Mouse (Mus musculus): Measurements from ENCODE around the gene Spen. TPM values are rescaled to one million over a fixed set of nuclear protein-coding genes. Genes with fewer than 3 reads are reported as not detected.
A peak's percentile ranks its signal among the peaks of the same experiment; 100 is the strongest.

Gene Spen
- polyA plus RNA-seq, 1 experiment from 2014 or later, result 22.0 TPM

GRCm38 (mm10) chr4:141451916-141452450 lies 86.4 kb downstream of the Spen start:
- H3K36me3 ChIP-seq (ENCODE audit: control insufficient read depth, insufficient read depth, low read length), result peaks cover 6% of the 10 kb centered on the region; the same call in 1 of the 2 replicates
- no peaks in the 10 kb centered on the region for H3K9me3 ChIP-seq (ENCODE audit: control insufficient read depth, low read length)
- no peak overlapping the region for H3K4me3 ChIP-seq (ENCODE audit: low read depth, low read length)
- H3K4me2 ChIP-seq (replicated peaks; ENCODE audit: low read depth, low read length), result no peak overlapping the region
- no peak overlapping the region for H3K9ac ChIP-seq (ENCODE audit: low read depth, low read length)
- no peak overlapping the region for H3K27ac ChIP-seq (ENCODE audit: low read depth, low read length)
- H3K4me1 ChIP-seq (replicated peaks; ENCODE audit: control insufficient read depth, insufficient read depth, low read length), result no peaks in the 10 kb centered on the region
- 95% methylated on average over 9 of the region's 9 CpGs for WGBS
- no peaks in the 10 kb centered on the region for H3K27me3 ChIP-seq (ENCODE audit: control insufficient read depth, insufficient read depth, low read length)
- DNase-seq (ENCODE audit: low spot score) (no peak), ATAC-seq (ENCODE audit: low FRiP score) (no peak)

- 95% methylated on average over 2 of the region's 2 CpGs for WGBS
- ATAC-seq (ENCODE audit: low FRiP score) (no peak), DNase-seq (ENCODE audit: low spot score) (no peak)
Observed at GRCm38 (mm10) chr4:141451251-141451650, 87.1 kb downstream of the Spen start.

GRCm38 (mm10) chr4:141446211-141446610 lies 92.2 kb downstream of the Spen start:
- ATAC-seq (ENCODE audit: low FRiP score) (no peak), DNase-seq (ENCODE audit: low spot score) (no peak)
- no peak overlapping the region for H3K9ac ChIP-seq (ENCODE audit: low read depth, low read length)
- H3K4me1 ChIP-seq (replicated peaks; ENCODE audit: control insufficient read depth, insufficient read depth, low read length), result peaks cover 4% of the 10 kb centered on the region
- H3K4me2 ChIP-seq (replicated peaks; ENCODE audit: low read depth, low read length), result no peak overlapping the region
- H3K4me3 ChIP-seq (ENCODE audit: low read depth, low read length), result no peak overlapping the region
- H3K9me3 ChIP-seq (ENCODE audit: control insufficient read depth, low read length), result no peaks in the 10 kb centered on the region
- H3K27me3 ChIP-seq (ENCODE audit: control insufficient read depth, insufficient read depth, low read length), result no peaks in the 10 kb centered on the region
- H3K36me3 ChIP-seq (ENCODE audit: control insufficient read depth, insufficient read depth, low read length), result peaks cover 4% of the 10 kb centered on the region; the same call in 1 of the 2 replicates
- 75% methylated on average over 7 of the region's 7 CpGs for WGBS
- H3K27ac ChIP-seq (ENCODE audit: low read depth, low read length), result no peak overlapping the region

More at GRCm38 (mm10) chr4:141451251-141451650, 87.1 kb downstream of the Spen start:
- peaks cover 4% of the 10 kb centered on the region; the same call in 1 of the 2 replicates for H3K36me3 ChIP-seq (ENCODE audit: control insufficient read depth, insufficient read depth, low read length)
- H3K9me3 ChIP-seq (ENCODE audit: control insufficient read depth, low read length), result no peaks in the 10 kb centered on the region
- H3K4me2 ChIP-seq (replicated peaks; ENCODE audit: low read depth, low read length), result no peak overlapping the region
- no peak overlapping the region for H3K27ac ChIP-seq (ENCODE audit: low read depth, low read length)
- H3K27me3 ChIP-seq (ENCODE audit: control insufficient read depth, insufficient read depth, low read length), result no peaks in the 10 kb centered on the region
- no peak overlapping the region for H3K9ac ChIP-seq (ENCODE audit: low read depth, low read length)
- no peaks in the 10 kb centered on the region for H3K4me1 ChIP-seq (replicated peaks; ENCODE audit: control insufficient read depth, insufficient read depth, low read length)
- H3K4me3 ChIP-seq (ENCODE audit: low read depth, low read length), result no peak overlapping the region

- ATAC-seq (ENCODE audit: low FRiP score) (no peak), DNase-seq (ENCODE audit: low spot score) (no peak)
- H3K36me3 ChIP-seq (ENCODE audit: control insufficient read depth, insufficient read depth, low read length), result peaks cover 4% of the 10 kb centered on the region; the same call in 1 of the 2 replicates
- no peaks in the 10 kb centered on the region for H3K27me3 ChIP-seq (ENCODE audit: control insufficient read depth, insufficient read depth, low read length)
- H3K27ac ChIP-seq (ENCODE audit: low read depth, low read length), result no peak overlapping the region
- H3K4me2 ChIP-seq (replicated peaks; ENCODE audit: low read depth, low read length), result peak overlapping the region; percentile 60
- H3K4me3 ChIP-seq (ENCODE audit: low read depth, low read length), result peak overlapping the region; percentile 78
- peaks cover 4% of the 10 kb centered on the region for H3K4me1 ChIP-seq (replicated peaks; ENCODE audit: control insufficient read depth, insufficient read depth, low read length)
- 16% methylated on average over 14 of the region's 14 CpGs for WGBS
- peak overlapping the region; percentile 85 for H3K9ac ChIP-seq (ENCODE audit: low read depth, low read length)
- no peaks in the 10 kb centered on the region for H3K9me3 ChIP-seq (ENCODE audit: control insufficient read depth, low read length)
Observed at GRCm38 (mm10) chr4:141445328-141445720, 93.1 kb downstream of the Spen start.

GRCm38 (mm10) chr4:141444451-141445327 lies 93.7 kb downstream of the Spen start, which contains the start of gene Zbtb17:
Gene Zbtb17, plus strand, starts transcription at chr4:141444654.
- Histone ChIP-seq H3K4me2 (replicated peaks; ENCODE audit: low read depth, low read length) (peak within 1 kb of the TSS; percentile 60), H3K4me1 (replicated peaks; ENCODE audit: control insufficient read depth, insufficient read depth, low read length) (peaks cover 4% of the 10 kb centered on the region), H3K27me3 (ENCODE audit: control insufficient read depth, insufficient read depth, low read length) (no peaks in the 10 kb centered on the region), H3K36me3 (ENCODE audit: control insufficient read depth, insufficient read depth, low read length) (peaks cover 4% of the 10 kb centered on the region; the same call in 1 of the 2 replicates), H3K9ac (ENCODE audit: low read depth, low read length) (peak within 1 kb of the TSS; percentile 85), H3K27ac (ENCODE audit: low read depth, low read length) (peak within 1 kb of the TSS; percentile 65), H3K4me3 (ENCODE audit: low read depth, low read length) (peak within 1 kb of the TSS; percentile 78), H3K9me3 (ENCODE audit: control insufficient read depth, low read length) (no peaks in the 10 kb centered on the region)
- under 1% methylated on average over 52 of the region's 102 CpGs for WGBS
- DNase-seq (ENCODE audit: low spot score) (peak; percentile 95), ATAC-seq (ENCODE audit: low FRiP score) (peak; percentile 94)

GRCm38 (mm10) chr4:141443641-141444429 lies 94.6 kb downstream of the Spen start:
- no peak overlapping the region for H3K27ac ChIP-seq (ENCODE audit: low read depth, low read length)
- H3K4me2 ChIP-seq (replicated peaks; ENCODE audit: low read depth, low read length), result peak overlapping the region; percentile 36
- peaks cover 4% of the 10 kb centered on the region for H3K4me1 ChIP-seq (replicated peaks; ENCODE audit: control insufficient read depth, insufficient read depth, low read length)
- 54% methylated on average over 11 of the region's 11 CpGs for WGBS
- peak overlapping the region; percentile 78 for H3K4me3 ChIP-seq (ENCODE audit: low read depth, low read length)
- no peaks in the 10 kb centered on the region for H3K27me3 ChIP-seq (ENCODE audit: control insufficient read depth, insufficient read depth, low read length)
- H3K9ac ChIP-seq (ENCODE audit: low read depth, low read length), result peak overlapping the region; percentile 85; the same call in 1 of the 2 replicates
- peak; percentile 2; the same call in 1 of the 2 replicates for ATAC-seq (ENCODE audit: low FRiP score)
- no peak for DNase-seq (ENCODE audit: low spot score)
- no peaks in the 10 kb centered on the region for H3K9me3 ChIP-seq (ENCODE audit: control insufficient read depth, low read length)
- H3K36me3 ChIP-seq (ENCODE audit: control insufficient read depth, insufficient read depth, low read length), result peaks cover 4% of the 10 kb centered on the region; the same call in 1 of the 2 replicates

- Histone ChIP-seq H3K9me3 (ENCODE audit: control insufficient read depth, low read length) (no peaks in the 10 kb centered on the region), H3K4me2 (replicated peaks; ENCODE audit: low read depth, low read length) (no peak overlapping the region), H3K4me1 (replicated peaks; ENCODE audit: control insufficient read depth, insufficient read depth, low read length) (peaks cover 4% of the 10 kb centered on the region), H3K27ac (ENCODE audit: low read depth, low read length) (no peak overlapping the region), H3K36me3 (ENCODE audit: control insufficient read depth, insufficient read depth, low read length) (no peaks in the 10 kb centered on the region), H3K27me3 (ENCODE audit: control insufficient read depth, insufficient read depth, low read length) (no peaks in the 10 kb centered on the region), H3K4me3 (ENCODE audit: low read depth, low read length) (no peak overlapping the region), H3K9ac (ENCODE audit: low read depth, low read length) (no peak overlapping the region)
- no peak for DNase-seq (ENCODE audit: low spot score)
- ATAC-seq (ENCODE audit: low FRiP score), result no peak
Observed at GRCm38 (mm10) chr4:141440877-141441276, 97.5 kb downstream of the Spen start.

GRCm38 (mm10) chr4:141439083-141439803 lies 99.2 kb downstream of the Spen start:
- H3K27ac ChIP-seq (ENCODE audit: low read depth, low read length), result no peak overlapping the region
- 84% methylated on average over 12 of the region's 12 CpGs for WGBS
- no peak overlapping the region for H3K9ac ChIP-seq (ENCODE audit: low read depth, low read length)
- no peak overlapping the region for H3K4me3 ChIP-seq (ENCODE audit: low read depth, low read length)
- no peak overlapping the region for H3K4me2 ChIP-seq (replicated peaks; ENCODE audit: low read depth, low read length)
- H3K9me3 ChIP-seq (ENCODE audit: control insufficient read depth, low read length), result no peaks in the 10 kb centered on the region
- no peaks in the 10 kb centered on the region for H3K36me3 ChIP-seq (ENCODE audit: control insufficient read depth, insufficient read depth, low read length)
- no peak for ATAC-seq (ENCODE audit: low FRiP score)
- H3K27me3 ChIP-seq (ENCODE audit: control insufficient read depth, insufficient read depth, low read length), result no peaks in the 10 kb centered on the region
- no peak for DNase-seq (ENCODE audit: low spot score)
- no peaks in the 10 kb centered on the region for H3K4me1 ChIP-seq (replicated peaks; ENCODE audit: control insufficient read depth, insufficient read depth, low read length)
